Mouse (Mus musculus): ENCODE data around the gene Enpp1.

The Enpp1 gene

GRCm38 (mm10) chr10:24598693-24599092 lies 113.3 kb downstream of the Enpp1 start:
- in situ Hi-C loops (cut with MboI, MseI) = no loop called here

- in situ Hi-C loops (cut with MboI, MseI) = no loop called here
Measured at GRCm38 (mm10) chr10:24597789-24598188, 114.2 kb downstream of the Enpp1 start.

DNA sequence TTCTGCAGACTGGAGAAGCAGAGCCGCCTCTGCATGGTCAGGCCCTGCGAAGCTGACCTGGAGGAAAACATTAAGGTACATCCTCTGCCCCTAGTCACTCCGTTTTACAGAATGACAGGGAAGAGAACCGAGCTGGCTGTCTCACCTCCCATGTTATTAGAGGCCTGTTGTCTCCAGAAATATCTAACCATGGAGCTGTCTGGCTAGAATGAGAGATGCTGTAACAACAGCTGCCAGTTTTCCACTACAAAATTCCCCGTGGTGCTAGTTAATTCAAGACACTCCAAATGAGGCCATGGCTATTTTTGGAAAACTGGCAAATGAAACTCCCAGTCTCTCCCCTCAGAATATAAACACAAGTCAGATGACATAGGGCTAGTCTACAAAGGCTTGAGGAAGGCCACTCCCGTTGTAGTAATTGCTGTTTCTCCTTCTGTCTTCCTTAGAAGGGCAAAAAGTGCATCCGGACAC lies 115.1 kb downstream of the Enpp1 start:
- in situ Hi-C loops (cut with MboI, MseI) = no loop called here

DNA sequence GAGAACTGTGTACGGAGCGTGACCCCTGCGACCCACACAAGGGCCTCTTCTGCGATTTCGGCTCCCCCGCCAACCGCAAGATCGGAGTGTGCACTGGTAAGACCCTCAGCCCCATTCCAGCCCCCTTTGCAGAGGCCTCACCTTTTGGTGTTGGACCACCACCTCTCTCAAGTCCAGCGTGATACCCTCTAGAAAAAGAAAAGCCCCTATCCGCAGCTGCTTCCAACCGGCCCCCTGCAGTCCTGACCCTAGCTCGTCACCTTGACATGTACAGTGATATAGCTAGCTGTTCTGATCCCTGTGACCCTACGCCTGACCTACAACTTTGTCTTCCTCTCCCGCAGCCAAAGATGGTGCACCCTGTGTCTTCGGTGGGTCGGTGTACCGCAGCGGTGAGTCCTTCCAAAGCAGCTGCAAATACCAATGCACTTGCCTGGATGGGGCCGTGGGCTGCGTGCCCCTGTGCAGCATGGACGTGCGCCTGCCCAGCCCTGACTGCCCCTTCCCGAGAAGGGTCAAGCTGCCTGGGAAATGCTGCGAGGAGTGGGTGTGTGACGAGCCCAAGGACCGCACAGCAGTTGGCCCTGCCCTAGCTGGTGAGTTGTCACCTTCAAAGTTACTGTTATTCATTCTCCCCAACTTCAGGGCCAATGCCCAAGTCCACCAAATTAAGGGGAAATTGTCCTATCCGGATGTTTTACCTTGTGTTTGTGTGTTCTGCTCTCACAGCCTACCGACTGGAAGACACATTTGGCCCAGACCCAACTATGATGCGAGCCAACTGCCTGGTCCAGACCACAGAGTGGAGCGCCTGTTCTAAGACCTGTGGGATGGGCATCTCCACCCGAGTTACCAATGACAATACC lies 115.7 kb downstream of the Enpp1 start:
- in situ Hi-C loops (cut with MboI, MseI) = no loop called here

- in situ Hi-C loops (cut with MboI, MseI) = no loop called here
Measured at GRCm38 (mm10) chr10:24595250-24596002, 116.5 kb downstream of the Enpp1 start, which contains the start of gene Ccn2. Gene Ccn2 (plus strand): TSS chr10:24595442.

DNA sequence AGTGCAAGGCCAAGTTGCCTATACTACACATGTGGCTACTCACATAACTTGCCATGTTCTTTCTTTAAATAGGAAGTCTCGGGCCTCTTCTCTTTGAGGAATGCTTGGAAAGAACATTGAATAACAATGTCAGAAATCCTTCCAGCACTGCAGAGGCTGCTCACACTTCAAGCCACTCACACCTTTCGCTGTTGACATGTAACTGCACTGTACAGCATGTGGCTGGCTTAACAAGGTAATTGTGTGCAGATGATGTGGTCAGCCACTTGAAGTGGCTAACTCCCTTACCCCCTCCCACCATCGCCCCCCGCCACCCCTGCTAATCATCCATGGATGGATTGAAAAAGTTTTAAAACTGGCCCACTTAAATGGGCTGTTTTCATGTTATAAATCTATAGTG lies 118.4 kb downstream of the Enpp1 start:
- in situ Hi-C loops (cut with MboI, MseI) = no loop called here

DNA sequence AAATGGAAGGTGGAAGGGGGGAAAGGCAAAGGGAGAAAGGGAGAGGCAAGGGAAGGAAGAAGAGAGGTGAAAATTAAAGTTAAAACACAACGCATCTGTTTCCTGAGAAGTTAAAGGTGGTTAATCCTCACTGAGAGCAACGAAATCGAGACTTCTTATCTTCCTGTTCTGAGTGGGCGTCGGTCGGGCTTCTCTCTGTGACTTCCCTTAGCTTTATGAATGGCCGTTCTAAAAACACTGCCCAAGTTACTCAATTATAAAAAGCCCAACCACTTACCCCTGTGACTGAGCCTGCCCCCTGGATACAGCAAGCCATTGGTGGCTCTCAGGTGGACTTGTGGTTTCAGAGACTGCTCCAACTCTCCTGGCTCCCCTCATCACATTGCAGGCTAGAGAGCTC lies 119.0 kb downstream of the Enpp1 start:
- in situ Hi-C loops (cut with MboI, MseI) = no loop called here

GRCm38 (mm10) chr10:24592318-24592717 lies 119.6 kb downstream of the Enpp1 start:
- in situ Hi-C loops (cut with MboI, MseI) = no loop called here

GRCm38 (mm10) chr10:24591741-24592140 lies 120.2 kb downstream of the Enpp1 start:
- in situ Hi-C loops (cut with MboI, MseI) = no loop called here

DNA sequence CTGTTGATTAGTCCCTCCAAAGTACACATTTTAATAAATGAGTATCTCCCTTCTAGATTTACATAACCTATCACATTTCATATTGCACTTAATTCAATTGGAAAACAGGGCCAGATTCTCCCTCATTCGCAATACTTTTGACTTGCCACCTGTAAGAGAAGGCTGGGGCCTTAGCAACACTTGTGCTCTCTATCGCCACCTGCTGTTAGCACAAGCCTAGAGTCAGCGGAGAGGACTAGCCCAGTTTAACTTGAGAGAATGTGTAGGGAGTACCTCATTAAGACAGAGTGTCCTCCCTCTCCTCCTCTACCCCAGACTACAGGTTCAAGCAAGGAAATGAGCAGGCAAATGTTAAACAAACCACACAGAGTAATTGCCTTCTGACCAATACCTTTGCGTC lies 120.8 kb downstream of the Enpp1 start:
- in situ Hi-C loops (cut with MboI, MseI) = no loop called here

DNA sequence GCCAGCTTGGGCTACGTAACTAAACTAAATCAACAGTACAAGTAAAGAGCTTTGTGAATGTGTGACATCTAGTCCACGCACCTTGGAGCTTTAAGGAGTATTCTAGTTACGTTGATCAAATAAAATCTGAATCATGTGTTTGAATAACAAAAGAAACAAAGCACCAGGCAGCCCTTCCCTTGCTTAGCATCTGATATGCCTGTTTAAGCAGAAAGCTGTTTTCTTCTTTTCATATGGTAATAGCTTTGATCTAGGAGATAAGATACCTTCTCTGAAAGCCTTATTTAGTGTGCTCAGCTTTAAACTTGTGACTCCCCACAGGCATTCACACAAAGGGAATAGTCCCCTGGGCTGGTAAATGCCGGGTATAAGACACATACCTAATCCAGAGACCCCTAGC lies 121.4 kb downstream of the Enpp1 start:
- in situ Hi-C loops (cut with MboI, MseI) = no loop called here

DNA sequence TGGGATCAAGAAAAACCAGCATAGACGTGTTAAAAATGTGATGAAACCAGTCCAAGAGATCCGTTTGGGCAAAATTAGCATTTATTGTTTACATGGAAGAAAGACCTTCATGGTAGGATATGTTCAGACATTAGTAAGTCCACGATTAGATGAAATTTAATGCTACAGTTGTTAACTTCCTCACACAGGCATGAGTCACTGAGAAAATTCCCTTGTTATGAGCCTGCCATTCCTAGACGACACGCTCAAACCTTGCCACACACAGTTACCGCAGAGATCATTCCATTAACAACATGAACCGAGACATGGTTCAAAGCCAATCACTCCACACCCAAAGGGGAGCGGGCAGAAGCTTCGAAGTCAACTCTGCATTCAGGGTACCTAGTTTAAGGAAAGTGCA lies 122.7 kb downstream of the Enpp1 start:
- in situ Hi-C loops (cut with MboI, MseI) = no loop called here

DNA sequence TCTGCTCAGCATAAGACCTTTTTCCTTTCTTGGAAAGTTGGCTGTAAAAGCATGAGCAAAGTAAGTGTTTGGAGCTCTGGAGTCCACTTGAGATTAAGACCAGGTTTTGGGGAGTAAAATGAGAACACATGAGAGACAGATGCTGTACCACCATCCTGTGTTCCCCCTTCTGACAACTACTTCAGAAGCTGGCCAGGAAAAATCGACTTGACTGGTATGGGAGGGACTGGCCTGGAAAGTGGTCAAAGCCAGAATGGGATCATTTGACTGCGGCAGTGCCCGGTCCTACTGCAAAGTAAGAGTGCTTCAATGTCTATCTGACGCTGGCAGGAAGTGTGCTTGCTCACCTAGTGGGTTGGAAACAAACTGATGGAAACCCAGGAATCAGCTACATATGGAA lies 123.1 kb downstream of the Enpp1 start:
- in situ Hi-C loops (cut with MboI, MseI) = no loop called here

Data from T-helper 17 cell (primary cell).